Mouse (Mus musculus) lung, adult 18-20 months (tissue): ENCODE measurements around the gene Dazap2.
"Not testable (repeated sequence)": the region's sequence is repeated elsewhere in the genome, so short reads cannot be mapped to it uniquely, and the experiment has no call there.

Source experiments
- DNase-seq, 2 experiments: peaks; one replicate each; pipeline ENCODE4 v3.0.0; 2022; ENCODE audit warnings: mixed read lengths in 2 of 2

Dazap2 gene

GRCm38 (mm10) chr15:100614996-100615824 is at the start of gene Dazap2:
TSS of gene Dazap2 (plus strand) at chr15:100615349.
- DNase-seq = peak; percentile 97 to 98

- DNase-seq = no peak
Measured at GRCm38 (mm10) chr15:100566531-100566930, 48.6 kb upstream of the Dazap2 start.

- DNase-seq = no peak
Measured at GRCm38 (mm10) chr15:100569239-100569638, 45.9 kb upstream of the Dazap2 start.

DNA sequence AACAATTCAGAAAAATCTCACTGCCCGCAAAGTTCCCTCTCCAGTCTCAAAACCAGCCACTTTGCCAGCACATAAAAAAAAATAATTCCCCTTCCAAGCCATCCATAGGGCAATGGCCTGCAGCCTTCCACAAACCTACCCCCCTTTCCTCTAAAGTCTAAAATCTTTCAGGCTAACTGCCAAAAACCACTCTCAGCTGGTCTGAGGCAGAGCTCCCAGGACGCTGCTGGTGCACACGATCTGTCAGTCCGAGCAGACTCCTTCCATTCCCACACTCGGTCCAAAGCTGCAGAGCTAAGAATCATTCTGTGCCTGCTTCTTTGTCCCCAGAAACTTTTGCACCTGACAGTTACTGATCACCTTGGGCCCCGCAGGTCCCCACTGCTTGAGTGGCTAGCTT is 41.2 kb upstream of the Dazap2 start:
- no peak for DNase-seq

DNA sequence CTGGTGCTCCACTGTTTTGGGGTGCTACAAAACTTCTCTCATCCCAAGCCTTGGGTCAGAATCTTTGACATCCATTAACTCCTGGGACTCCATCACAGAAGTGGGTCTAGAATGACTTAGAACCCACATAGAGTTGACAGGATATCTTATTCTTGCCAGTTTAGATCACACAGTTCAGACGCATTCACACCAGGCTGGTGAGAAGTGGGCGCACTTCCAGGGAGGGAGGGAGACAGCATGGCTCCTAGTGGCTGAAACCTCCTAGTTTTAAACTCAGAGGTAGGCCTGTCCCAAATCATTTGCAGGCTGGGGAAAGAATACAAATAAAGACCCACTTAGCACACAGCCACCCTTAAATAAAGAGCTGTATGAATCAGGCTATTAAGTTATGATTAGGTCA is 40.8 kb upstream of the Dazap2 start:
- DNase-seq = no peak

DNA sequence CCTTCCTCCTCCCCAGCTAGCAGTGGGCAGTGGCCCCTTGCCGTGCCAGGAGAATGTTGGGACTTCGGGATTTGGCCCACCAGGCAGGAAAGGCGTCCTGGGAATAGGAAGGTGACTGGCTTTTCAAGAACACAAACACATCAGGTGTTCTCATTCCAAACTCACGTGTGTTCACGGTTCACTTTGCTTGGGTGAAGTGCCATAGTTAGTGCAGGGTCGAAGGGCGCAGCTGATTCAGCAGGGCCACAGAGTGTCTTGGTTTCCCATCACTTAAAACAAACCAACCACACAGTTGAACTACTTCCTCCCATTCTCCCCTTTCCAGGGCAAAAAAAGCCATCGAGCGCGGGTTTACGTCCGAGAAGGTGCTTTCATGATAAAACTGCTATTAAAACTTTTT is 39.8 kb upstream of the Dazap2 start:
- no peak for DNase-seq

GRCm38 (mm10) chr15:100576392-100576791 is 38.8 kb upstream of the Dazap2 start:
- DNase-seq = no peak

DNA sequence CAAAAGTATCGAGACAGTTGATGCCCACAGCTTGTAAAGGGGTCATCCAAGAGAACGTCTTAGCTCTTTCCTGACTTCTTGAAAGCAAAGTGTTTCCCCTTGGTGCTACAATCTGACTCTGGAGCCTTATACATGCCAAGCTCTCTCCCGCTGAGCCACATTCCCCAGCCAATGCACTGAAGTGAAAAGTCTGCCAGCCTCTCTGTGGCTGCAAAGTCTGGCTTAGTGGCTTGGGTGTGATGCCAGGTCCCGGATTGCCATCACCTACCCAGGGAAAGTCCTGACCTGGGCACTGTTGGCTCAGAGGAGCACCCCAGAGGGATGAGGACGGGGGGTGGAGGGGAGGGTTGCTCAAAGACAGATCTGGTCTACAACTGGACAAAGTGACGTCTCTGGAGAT is 38.3 kb upstream of the Dazap2 start:
- DNase-seq = no peak

DNA sequence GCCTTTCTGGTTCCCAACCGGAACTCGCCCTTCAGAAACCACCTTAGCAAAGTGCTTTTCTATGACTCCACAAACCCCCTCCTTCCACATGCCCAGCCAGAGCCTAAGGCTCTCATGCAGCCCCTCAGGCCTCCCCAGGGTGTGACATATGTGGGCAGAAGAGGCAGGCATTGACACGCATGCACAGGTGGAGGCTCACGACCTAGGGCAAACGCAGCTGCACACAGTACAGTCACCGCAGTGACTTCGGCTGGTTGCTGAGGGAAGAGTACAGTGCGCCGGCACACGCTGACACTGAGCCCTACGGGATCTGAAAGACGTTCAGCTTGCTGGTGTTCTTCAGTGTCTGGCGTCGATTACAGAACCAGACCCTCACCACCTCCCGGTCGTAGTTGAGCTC is 37.2 kb upstream of the Dazap2 start:
- no peak for DNase-seq

DNA sequence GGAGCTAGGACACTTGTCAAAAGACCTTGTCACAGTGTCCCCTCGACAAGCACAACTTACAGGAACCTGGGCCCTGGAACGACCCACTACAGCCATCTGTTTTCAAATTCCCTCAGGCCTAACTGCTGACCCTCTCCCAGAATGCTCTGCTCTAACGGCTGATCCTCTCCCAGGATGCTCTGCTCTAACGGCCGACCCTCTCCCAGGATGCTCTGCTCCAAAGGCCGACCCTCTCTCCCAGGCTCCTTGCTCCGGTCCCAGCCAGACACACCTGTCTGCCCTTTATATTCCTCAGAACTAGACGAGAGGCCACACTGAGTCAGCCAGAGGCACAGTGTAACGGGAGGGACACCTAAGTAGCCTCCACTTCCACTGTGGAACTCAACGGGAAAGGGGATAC is 35.0 kb upstream of the Dazap2 start:
- DNase-seq = no peak

GRCm38 (mm10) chr15:100585931-100586330 is 29.2 kb upstream of the Dazap2 start:
- DNase-seq = no peak

DNA sequence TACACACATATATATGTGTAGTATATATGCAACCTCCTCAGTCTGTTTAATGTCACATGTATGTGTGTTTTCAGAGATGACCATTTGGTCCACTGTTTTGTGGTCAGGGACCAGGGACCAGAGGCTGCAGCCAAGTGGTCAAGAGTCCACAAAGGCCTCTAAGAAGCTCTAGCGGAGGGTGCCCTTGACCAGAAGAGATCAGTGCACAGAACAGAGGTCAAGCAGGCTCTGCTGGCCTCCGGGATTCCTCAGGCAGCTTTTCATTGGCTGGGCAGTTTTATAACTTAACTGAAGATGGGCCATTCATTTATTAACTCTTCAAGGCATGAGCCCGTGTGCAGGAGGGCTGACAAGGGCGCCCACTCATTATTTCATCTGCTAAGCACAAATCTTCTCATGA is 28.0 kb upstream of the Dazap2 start:
- no peak for DNase-seq

GRCm38 (mm10) chr15:100588297-100588696 is 26.9 kb upstream of the Dazap2 start:
- DNase-seq = no peak

DNA sequence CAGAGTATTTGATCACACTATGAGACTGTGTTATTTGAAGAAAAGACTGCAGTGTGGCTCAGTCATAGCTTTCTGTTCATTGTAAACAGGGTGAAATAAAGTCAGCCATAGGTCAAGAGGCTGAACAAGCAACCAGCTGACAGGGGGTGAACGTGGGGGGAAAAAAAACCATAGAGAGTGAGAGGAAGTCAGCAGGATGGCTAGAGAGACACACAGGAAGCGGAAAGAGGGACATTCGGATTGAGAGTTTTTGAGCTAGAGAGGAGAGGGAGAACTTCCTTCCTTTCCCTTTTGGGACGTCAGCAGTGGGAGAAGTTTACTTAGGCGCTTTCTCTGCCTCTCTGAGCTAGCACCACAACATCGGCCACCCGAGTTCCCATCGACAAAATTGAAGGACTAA is 24.7 kb upstream of the Dazap2 start:
- DNase-seq = peak in 1 of 2 experiments; percentile 27

DNA sequence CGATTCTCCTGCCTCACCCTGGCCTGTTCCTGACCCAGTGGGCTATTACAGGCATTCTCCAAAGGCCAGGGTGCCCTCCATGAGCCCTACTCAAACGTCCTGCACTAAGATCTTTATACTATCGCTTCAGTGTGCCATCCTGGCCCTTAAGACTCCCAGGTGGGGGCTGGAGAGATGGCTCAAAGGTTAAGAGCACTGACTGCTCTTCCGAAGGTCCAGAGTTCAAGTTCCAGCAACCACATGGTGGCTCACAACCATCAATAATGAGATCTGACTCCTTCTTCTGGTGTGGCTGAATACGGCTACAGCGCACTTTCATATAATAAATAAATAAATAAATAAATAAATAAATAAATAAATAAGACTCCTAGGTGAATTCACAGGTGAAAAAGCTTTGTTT is 22.3 kb upstream of the Dazap2 start:
- DNase-seq = no peak

DNA sequence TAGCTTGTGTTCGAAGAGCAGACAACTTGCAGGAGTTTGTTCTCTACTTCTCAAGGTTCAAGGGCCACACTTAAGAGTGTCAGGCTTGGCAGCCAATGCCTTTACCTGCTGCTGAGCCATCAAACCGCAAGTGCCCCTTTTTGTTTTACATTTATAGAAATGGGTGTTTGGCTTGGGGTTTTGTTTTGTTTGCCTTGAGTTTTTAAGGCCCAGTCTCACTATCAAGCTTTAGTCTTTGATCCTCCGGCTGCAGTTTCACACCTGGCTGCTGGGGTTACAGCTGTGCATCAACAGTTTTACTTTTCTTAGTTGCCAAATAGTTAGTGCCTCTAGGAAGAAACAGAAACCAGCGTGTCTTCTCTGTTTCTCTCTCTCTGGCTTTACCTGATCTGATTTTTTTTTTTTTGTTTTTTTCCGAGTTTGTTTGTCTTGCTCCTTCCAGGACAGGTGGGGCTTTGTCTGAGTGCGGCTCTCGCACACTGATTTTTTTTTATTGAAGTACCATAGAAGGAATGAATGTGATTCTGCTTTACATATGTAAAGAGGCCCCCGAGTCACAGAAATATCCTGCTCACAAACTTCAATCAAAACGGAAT is 16.8 kb upstream of the Dazap2 start:
- peak; percentile 73 to 78 for DNase-seq

GRCm38 (mm10) chr15:100598883-100599275 is 16.3 kb upstream of the Dazap2 start:
- DNase-seq = peak; percentile 59 to 67

- DNase-seq = peak; percentile 62 to 70
Measured at GRCm38 (mm10) chr15:100599276-100600046, 15.7 kb upstream of the Dazap2 start, which contains the start of gene Pou6f1. TSS of gene Pou6f1 (minus strand) at chr15:100599984.

GRCm38 (mm10) chr15:100600047-100600695 is 15.0 kb upstream of the Dazap2 start:
- peak; percentile 76 to 82 for DNase-seq

DNA sequence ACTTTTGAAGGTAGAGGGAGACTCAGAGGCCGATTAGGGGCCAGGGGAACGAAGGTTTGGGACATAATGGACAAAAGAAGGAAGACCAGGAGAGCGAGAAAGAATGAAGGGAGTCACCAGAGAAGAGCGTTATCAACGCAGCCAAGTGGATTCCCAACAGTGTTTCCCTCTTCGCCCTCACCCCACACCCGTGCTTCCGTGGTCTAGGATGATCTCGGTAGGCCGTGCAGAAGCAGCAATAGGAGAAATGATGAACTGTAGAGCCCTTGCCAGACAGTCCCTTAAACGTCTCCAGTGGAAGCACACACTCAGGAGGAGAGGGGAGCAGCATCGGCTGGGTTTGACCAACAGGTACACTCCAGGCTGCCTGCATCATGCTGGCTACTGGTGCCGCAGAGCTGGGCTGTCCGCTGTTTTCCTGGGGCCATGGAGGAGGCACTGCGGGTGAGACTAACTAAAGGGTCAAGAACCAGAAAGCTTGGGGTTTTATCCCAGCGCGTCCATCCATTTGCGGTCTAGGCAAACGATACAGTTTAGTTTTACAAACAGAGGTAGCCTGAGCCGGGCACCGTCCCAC is 14.4 kb upstream of the Dazap2 start:
- no peak for DNase-seq

DNA sequence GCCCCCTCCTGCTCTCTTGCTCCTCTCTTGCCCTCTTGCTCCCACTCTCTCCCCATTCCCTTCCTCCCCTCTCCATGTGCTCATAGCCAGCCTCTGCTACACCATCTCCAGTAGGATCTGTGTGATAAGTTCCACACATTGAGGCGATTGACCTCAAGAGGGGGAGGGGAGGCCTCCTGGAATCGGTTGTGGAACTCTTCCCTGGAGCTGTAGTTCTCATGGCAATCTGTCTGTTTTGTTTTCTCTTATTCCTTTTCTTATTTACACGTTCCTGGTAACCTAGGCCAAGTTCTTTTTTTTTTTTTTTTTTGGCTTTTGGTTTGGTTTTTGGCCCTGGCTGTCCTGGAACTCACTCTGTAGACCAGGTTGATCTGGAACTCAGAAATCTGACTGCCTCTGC is 13.5 kb upstream of the Dazap2 start:
- no peak for DNase-seq

DNA sequence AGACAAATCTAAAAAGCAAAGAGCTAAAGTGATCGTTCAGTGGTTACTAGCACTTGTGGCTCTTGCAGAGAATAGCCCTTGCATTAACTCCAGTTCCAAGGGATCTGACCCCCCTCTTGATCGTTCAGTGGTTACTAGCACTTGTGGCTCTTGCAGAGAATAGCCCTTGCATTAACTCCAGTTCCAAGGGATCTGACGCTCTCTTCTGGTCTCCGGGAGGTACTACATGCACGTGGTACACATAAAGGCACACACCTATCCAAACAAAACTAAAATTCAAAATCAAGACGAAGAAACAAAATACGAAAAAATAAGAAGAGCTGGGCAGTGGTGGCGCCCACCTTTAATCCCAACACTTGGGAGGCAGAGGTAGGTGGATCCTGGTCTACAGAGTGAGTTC is 8.5 kb upstream of the Dazap2 start:
- DNase-seq = not testable (repeated sequence)

GRCm38 (mm10) chr15:100611951-100612350 is 3.2 kb upstream of the Dazap2 start:
- DNase-seq = no peak
